Mouse (Mus musculus): ENCODE measurements at regions not wholly inside any gene's neighbourhood (a gene's known extent, or its start where the extent isn't known, plus 50 kb on each side); places are given as distances from the start of the nearest gene placed in this dataset.

DNA sequence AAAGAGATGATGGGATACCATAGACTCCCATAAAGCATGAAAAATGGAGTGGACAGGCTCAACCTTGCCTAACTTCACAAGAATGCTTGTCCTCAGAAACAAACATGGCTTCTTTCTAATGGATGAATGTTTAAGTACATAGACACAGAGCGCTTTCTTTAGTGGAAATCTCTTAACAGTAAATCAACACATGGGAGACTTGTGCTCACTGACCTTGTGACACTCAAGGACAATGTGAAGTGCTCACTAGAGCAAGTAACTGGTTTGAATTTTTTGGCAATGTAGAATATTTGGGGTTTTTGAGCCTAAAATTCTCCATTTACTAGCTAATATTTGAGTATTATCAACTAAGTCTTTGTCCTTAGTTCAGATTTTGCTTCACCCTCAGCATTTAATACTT lies 88.0 kb downstream of the Tent5c start:
- no peak for DNase-seq (ENCODE audit: low spot score)

DNA sequence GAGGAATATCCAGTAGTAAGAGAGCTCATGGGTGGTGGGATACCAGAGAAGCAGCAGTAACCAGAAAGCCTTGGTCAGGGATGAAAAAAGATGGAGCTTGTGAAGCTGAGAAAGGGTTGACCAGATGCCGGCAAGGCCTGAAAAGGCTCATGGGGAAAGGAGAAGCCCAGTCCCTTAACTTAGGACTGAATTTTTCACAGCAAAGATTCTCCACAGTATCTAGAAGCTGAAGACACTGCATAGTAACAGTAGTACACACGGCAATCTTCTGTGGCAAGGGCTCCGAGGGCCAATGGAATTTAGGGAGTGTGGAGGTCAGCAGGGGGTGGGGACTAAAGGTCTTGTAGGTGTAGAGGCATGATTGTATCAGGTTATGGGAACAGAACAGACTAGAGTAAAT lies 91.6 kb downstream of the Tent5c start:
- DNase-seq (ENCODE audit: low spot score), result no peak

DNA sequence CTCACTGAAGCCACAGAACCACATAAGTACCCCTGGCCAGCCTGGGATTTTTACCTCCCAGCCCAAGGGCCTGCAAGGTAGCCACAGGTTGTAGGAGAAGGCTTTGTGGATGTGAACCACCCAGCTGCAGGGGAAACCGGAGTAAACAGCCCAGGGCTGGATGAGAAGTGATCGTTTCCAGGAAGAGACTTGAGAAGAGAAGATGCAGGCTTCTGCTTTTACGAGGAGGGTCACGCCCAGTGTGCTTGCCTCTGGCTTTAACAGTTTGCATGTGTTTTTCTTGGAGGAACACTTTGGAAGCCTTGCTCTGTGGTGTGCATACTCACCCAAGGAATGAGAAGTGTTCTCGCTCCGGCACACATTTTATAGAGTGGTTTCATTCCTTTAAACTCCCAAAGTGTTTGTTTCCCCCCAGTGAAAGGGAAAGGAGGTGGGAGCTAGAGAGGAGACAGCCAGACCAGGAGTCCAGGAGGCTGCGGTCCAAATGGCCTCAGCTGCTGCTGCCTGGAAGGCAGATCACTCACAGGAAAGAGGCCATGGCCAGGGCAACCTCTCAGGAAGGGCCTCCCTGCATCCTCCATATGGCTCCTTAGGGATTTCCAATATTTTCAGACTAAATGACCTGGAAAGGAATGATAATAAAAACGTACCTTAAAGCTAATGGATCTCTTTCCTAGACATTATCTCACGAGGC lies 94.1 kb downstream of the Tent5c start:
- no peak for DNase-seq (ENCODE audit: low spot score)

DNA sequence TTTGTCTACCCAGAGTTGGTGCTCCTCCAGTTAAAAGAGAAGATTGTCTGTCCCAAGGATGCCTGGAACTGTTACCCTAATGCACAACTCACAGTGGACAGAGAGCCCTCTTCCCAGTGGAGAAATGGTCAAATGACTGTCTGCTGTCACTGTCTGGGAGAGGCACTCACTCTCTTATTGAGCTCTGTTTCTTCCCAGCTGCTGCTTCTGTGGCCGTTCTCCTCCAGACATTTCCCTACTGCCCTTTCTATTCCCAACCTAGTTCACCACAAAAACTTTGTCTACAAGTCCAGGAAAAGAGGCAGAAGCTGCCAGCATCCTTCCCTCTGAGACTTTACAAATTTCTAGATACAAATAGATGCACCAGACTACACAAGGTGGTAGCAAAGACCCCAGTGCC lies 95.2 kb downstream of the Tent5c start:
- no peak for DNase-seq (ENCODE audit: low spot score)

DNA sequence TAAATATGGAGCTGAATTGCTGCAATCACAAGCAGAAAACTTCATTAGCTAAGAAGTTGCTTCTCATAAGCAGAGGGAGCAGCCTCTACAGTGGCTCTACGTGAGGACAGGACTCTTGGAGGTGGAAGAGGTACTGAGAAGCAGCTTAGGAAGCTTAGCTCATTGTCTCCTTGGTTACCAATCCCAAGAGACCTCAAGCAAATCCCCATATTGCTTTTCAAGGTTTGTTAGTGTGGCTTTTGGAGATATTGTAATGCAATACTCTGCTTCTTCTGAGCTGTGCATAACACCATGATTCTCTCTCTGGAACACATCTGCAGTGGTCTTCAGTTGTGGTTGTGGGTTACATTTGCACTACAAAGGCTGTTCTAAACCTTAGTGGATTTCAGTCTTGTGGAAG lies 106.9 kb downstream of the Tent5c start:
- DNase-seq (ENCODE audit: low spot score), result no peak

DNA sequence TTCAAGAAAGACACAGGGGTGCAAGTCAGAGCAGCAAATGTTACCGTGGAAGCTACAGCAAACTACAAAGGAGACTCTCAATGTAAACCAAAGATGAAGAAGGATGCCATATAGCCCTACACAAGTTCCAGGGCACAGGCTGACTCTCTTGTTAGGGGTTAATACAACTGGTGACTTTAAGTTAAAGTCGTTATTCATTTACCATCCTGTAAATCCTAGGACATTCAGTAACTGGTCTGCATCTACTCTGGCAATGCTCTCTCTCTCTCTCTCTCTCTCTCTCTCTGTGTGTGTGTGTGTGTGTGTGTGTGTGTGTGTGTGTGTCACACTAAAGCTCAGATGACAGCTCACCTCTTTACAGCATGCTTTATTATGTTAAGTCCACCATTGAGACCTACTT lies 107.8 kb downstream of the Tent5c start:
- DNase-seq (ENCODE audit: low spot score), result no peak

GRCm38 (mm10) chr3:100376162-100376561 lies 113.0 kb downstream of the Tent5c start:
- no peak for DNase-seq (ENCODE audit: low spot score)

DNA sequence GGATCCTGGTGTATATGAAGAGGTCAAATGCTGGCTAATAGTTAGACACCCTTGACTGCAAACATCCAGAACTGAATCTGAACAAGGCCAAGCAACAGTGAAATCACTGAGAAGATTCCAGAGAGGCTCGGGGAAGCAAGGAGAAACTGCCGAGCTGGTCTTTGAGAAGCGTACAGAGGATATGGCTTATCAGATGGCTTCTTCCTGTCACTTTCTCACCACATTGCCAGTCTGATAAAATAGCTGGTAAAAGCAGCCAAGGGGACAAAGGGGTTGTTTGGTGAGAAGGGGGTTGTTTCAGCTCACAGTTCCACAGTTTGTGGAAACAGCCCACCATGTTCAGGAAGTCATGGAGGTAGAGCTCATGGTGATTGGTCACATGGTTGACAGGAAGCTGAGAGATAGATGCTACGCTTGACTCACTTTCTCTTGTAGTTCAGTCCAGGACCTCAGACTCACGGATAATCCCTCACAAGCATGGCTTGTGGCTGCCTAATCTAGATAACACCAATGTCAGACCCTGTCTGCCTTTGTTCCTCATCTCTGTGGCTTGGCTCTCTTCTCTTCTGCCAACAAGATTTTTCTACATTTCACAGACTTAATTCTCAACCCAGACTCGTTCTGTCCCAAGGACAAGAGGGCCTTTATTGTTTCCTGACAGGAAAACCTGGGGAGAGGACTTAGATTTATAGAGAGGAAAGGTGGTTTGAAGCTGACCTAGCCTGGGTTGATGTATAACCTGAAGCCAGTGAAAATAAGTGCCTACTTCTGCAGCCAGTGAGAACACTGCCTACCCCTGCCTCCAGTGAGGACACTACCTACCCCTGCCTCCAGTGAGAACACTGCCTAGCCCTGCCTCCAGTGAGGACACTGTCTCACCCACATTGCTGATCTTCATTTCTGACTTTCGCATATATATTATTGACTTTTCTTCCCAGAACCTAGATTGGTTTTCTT lies 122.0 kb downstream of the Tent5c start:
- no peak for DNase-seq (ENCODE audit: low spot score)

- DNase-seq (ENCODE audit: low spot score), result no peak
Observed at GRCm38 (mm10) chr3:100366447-100366846, 122.7 kb downstream of the Tent5c start.

GRCm38 (mm10) chr3:100365354-100365945 lies 123.7 kb downstream of the Tent5c start:
- DNase-seq (ENCODE audit: low spot score), result no peak

- DNase-seq (ENCODE audit: low spot score), result no peak
Observed at GRCm38 (mm10) chr3:100364706-100365105, 124.4 kb downstream of the Tent5c start.

GRCm38 (mm10) chr3:100362983-100363382 lies 126.1 kb downstream of the Tent5c start:
- no peak for DNase-seq (ENCODE audit: low spot score)

DNA sequence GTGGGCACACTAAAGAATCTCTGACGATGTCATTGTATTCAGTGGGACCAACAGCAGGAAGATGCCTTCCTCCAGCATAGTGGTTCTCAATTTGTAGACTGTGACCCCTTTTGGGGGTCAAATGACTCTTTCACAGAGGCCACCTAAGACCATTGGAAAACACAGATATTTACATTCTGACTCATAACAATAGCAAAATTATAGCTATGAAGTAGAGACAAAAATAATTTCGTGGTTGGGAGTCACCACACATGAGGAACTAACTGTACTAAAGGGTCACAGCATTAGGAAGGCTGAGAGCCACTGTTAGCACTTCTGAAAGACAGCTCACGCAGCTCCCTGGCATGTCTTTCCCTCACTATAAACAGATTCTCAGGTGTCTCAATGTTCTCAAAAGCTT lies 129.1 kb downstream of the Tent5c start:
- DNase-seq (ENCODE audit: low spot score), result no peak

GRCm38 (mm10) chr3:100359036-100359435 lies 130.1 kb downstream of the Tent5c start:
- DNase-seq (ENCODE audit: low spot score), result peak; percentile 54

GRCm38 (mm10) chr3:100333478-100333877 lies 155.6 kb downstream of the Tent5c start:
- no peak for DNase-seq (ENCODE audit: low spot score)

- no peak for DNase-seq (ENCODE audit: low spot score)
Observed at GRCm38 (mm10) chr3:100318357-100318756, 156.2 kb upstream of the Wdr3 start.

GRCm38 (mm10) chr3:100287818-100288217 lies 125.6 kb upstream of the Wdr3 start:
- DNase-seq (ENCODE audit: low spot score), result no peak

DNA sequence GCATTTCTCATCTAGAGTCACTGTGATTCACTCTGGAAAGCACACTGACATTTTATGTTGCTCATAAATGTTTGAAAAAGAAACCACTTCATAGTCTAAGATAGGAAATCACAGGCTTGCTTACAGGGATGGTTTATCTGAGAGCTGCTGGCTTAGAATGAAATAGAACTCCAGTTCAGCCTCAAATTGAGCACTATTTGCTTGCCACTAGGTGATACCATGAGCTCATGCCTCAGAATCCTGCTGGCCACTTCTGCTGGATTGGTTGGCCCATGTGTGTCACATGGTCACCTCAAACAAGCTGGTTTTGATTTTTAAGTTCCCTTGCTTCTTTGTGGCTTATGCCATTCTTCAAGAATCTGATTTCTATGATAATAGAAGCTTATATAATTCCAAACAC lies 104.8 kb upstream of the Wdr3 start:
- DNase-seq (ENCODE audit: low spot score), result no peak

DNA sequence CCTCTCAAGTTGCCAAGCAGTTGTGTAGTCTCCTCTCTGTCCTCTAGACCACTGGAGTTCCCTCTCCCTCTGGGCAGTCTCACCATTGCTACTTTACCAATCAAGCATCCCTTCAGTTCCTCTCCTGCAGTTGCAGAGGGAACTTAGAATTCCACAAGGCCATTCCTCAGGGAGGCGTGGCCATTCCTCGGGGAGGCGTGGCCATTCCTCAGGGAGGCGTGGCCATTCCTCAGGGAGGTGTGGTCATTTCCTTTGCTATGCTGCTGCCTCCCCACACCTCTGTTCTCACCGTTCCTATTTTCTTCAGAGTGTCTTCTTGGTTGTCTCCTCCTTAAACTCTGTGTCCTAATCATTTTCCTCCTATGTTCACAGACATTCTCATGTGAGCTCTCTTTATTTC lies 102.8 kb upstream of the Wdr3 start:
- DNase-seq (ENCODE audit: low spot score), result no peak

Data from adipocyte (in vitro differentiated cells).